Mouse (Mus musculus) heart, embryonic 13.5 days (tissue): ENCODE measurements at regions not wholly inside any gene's neighbourhood (a gene's known extent, or its start where the extent isn't known, plus 50 kb on each side); places are given as distances from the start of the nearest gene placed in this dataset.

Experiments
- ATAC-seq: fragments of 200-750 bp; cut with Nextera tagmentation; 2 replicates; pipeline ENCODE4 v1.8.0; 2017; ENCODE audit warnings: moderate TSS enrichment; ENCODE audit not compliant: insufficient number of reproducible peaks, low FRiP score, low TSS enrichment; ENCODE audit errors: extremely low read depth
- H3K27ac ChIP-seq: fragments of 300-500 bp; sonication (generic); replicated peaks from 2 replicates; pipeline ENCODE4 v1.5.1; 2015; ENCODE audit warnings: moderate library complexity, mild to moderate bottlenecking, inconsistent platforms
- H3K27me3 ChIP-seq: fragments of 300-500 bp; sonication (generic); replicated peaks from 2 replicates; pipeline ENCODE4 v1.6.1; 2015; ENCODE audit warnings: mild to moderate bottlenecking, inconsistent platforms
- H3K36me3 ChIP-seq: fragments of 300-500 bp; sonication (generic); 2 replicates; pipeline ENCODE4 v1.6.1; 2015; ENCODE audit warnings: mild to moderate bottlenecking, inconsistent platforms
- H3K4me1 ChIP-seq: fragments of 300-500 bp; sonication (generic); 2 replicates; pipeline ENCODE4 v1.6.1; 2015; ENCODE audit warnings: inconsistent platforms
- H3K4me2 ChIP-seq: fragments of 300-500 bp; sonication (generic); 2 replicates; pipeline ENCODE4 v1.6.1; 2015; ENCODE audit warnings: inconsistent platforms, mild to moderate bottlenecking, moderate library complexity
- H3K4me3 ChIP-seq: fragments of 300-500 bp; sonication (generic); 2 replicates; pipeline ENCODE4 v1.5.1; 2015; ENCODE audit warnings: moderate library complexity, mild to moderate bottlenecking, inconsistent platforms
- H3K9ac ChIP-seq: fragments of 300-500 bp; sonication (generic); 2 replicates; pipeline ENCODE4 v1.6.1; 2015; ENCODE audit warnings: inconsistent platforms, mild to moderate bottlenecking, moderate library complexity
- H3K9me3 ChIP-seq: fragments of 300-500 bp; sonication (generic); 2 replicates; pipeline ENCODE4 v1.6.1; 2016; ENCODE audit warnings: inconsistent platforms
- WGBS: fragments of 180-500 bp; shearing (Covaris S2); methylation state at CpG from one replicate; pipeline ENCODE4 v1.1.7; 2015; ENCODE audit warnings: mixed read lengths; 5-methylcytosine and 5-hydroxymethylcytosine counted together

DNA sequence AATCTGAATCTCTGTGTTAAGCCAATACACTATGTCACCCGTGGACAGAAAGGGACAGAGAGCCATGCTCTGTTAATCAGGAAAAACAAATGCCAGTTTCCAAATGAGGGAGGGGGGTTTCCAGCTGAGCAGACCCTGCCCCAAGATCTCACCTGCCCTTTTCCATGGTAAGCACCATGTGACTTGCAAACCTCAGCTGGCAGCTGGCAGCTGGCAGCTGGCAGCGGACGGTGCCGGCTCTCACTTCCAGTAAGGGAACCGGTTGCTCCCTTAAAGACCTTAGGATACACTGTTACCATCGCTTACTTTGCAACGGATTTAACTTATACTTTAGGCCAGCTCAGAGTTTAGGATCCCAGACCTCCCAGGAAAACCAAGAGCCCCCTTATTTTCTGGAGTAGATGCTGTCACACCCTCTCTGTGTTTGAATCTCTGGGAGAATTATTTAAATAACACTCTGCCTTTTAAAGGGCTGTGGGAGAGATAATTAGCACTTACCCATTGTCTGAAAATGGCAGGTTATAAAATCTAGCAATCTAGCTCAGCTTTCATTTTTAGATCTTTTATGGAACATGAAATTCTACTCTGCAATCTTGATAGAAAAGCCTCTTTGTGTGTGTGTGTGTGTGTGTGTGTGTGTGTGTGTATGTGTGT lies 131.7 kb downstream of the Drd1 start:
- no peak for ATAC-seq
- no peaks in the 10 kb centered on the region for H3K27me3 ChIP-seq
- H3K4me3 ChIP-seq, result no peak overlapping the region
- H3K36me3 ChIP-seq, result no peaks in the 10 kb centered on the region
- no peak overlapping the region for H3K4me2 ChIP-seq
- no peak overlapping the region for H3K27ac ChIP-seq
- WGBS, result 70% methylated on average over 7 of the region's 7 CpGs
- H3K4me1 ChIP-seq, result peaks cover 36% of the 10 kb centered on the region
- no peaks in the 10 kb centered on the region for H3K9me3 ChIP-seq
- H3K9ac ChIP-seq, result no peak overlapping the region

DNA sequence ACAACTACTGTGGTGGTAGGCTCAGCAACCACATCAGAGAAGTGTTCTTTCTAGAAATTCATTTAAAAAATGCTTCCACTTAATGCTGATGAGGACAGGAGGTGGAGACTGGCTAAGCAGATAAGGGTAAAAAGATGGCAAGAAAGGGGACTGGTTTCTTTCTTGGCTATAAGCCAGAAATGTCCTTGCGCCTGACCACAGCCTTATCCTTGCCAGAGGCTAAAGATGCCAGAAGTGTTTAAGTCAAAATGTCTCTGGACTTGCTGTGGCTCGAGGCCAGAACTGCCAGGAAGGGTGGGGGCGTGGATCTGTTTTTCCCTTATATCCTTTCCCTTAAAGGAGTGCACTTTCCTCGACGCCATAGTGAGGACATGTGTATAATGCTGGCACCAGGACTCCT lies 133.7 kb downstream of the Drd1 start:
- no peaks in the 10 kb centered on the region for H3K27me3 ChIP-seq
- H3K36me3 ChIP-seq, result no peaks in the 10 kb centered on the region
- no peak overlapping the region for H3K9ac ChIP-seq
- H3K4me2 ChIP-seq, result no peak overlapping the region
- H3K4me3 ChIP-seq, result no peak overlapping the region
- no peak for ATAC-seq
- H3K27ac ChIP-seq, result peak overlapping the region; percentile 24; the same call in 1 of the 2 replicates
- H3K9me3 ChIP-seq, result no peaks in the 10 kb centered on the region
- peaks cover 36% of the 10 kb centered on the region for H3K4me1 ChIP-seq
- WGBS, result 31% methylated on average over 5 of the region's 5 CpGs

DNA sequence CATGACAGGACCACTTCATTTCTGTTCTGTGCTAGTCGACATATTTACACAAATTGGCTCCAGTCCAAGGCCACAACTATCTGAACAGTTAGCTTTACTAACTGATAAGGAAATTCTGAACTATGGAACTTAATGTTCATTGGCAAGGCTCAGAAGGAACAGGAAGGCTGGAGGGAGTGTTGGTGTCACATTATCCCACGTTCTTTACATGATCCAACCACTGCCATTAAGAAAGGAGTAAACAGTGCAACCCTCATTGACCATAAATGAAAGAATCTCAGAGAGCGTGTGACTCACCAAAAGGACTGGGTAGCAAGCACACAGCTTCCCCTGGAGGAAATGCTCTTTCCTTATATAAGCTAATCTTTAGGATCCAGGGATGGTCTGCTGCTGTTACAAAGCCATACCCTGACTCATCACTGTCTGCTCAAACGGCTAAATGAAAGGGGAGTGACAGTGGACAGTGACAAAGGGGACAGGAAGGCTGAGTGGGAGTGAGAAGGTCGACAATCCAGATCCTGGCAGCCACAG lies 135.6 kb downstream of the Drd1 start:
- H3K4me3 ChIP-seq, result no peak overlapping the region
- ATAC-seq, result no peak
- WGBS, result 20% methylated on average over 5 of the region's 5 CpGs
- H3K27me3 ChIP-seq, result no peaks in the 10 kb centered on the region
- peak overlapping the region; percentile 70 for H3K27ac ChIP-seq
- no peaks in the 10 kb centered on the region for H3K36me3 ChIP-seq
- H3K9me3 ChIP-seq, result no peaks in the 10 kb centered on the region
- H3K4me1 ChIP-seq, result peaks cover 39% of the 10 kb centered on the region
- H3K4me2 ChIP-seq, result no peak overlapping the region
- no peak overlapping the region for H3K9ac ChIP-seq

DNA sequence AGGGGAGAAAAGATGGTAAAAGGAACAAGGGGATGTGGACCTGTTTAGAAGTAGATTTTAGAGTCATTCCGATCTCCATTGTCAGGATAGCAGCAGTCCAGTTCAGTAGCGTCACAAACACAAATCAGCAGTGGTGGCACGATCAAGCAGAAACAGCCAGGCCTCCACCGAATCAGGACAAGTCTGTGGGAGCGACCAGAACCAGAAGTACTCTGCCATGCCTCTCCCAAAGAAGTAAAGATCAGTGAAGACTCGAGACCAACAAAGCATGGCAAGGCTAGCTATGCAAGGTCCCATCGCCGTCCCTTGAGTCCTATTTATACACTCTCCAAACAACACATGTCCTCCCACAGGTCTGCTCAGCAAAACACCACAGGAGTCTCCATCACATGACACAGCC lies 140.0 kb downstream of the Drd1 start:
- no peaks in the 10 kb centered on the region for H3K9me3 ChIP-seq
- 63% methylated on average over 8 of the region's 8 CpGs for WGBS
- no peak overlapping the region for H3K27ac ChIP-seq

DNA sequence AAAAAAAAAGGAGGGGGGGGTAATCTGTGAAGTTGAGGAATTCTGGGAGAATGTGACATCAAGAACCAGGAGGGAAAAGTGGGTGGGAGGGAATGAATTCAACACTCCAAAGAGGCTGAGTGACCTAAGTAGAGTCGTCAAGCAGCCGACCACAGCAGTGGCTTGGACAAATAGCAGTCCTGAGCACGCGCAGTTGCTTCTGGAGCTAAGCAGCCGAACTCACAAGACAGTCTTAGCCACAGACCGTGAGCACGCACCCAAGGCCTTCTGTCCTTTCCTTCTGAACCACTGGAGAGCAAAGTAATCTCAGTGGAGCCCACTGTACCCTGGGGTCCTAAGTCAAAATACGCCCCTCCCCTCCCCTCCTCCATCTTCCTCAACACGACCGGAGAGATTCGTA lies 141.1 kb downstream of the Drd1 start:
- Histone ChIP-seq H3K4me2 (no peak overlapping the region), H3K27me3 (no peaks in the 10 kb centered on the region), H3K9me3 (no peaks in the 10 kb centered on the region), H3K27ac (no peak overlapping the region), H3K9ac (no peak overlapping the region), H3K36me3 (no peaks in the 10 kb centered on the region), H3K4me3 (no peak overlapping the region), H3K4me1 (peaks cover 29% of the 10 kb centered on the region)
- ATAC-seq, result no peak
- WGBS, result 69% methylated on average over 11 of the region's 11 CpGs

More for the DNA sequence above, 140.0 kb downstream of the Drd1 start:
- Histone ChIP-seq H3K4me2 (no peak overlapping the region), H3K27me3 (no peaks in the 10 kb centered on the region), H3K9ac (no peak overlapping the region), H3K4me1 (peaks cover 39% of the 10 kb centered on the region), H3K4me3 (no peak overlapping the region), H3K36me3 (no peaks in the 10 kb centered on the region)
- no peak for ATAC-seq

DNA sequence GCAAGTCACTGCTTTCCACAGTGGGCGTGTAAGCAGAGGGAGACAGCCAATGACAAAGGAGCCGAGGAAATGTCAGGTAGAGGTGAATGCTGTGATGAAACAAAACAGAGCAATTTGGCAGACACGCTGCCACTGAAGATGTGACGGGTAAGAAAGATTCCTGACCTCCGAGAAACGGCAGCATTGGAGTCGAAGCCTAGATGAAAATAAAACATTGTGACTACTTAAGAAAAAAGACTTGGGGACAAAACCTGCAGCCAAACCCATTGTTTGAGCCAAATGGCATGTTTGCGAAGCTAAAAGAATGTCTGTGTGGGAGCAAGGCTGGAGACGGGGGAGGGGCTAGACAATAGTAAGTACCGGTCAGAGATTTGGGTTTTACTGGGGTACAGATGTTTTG lies 142.0 kb downstream of the Drd1 start:
- no peak overlapping the region for H3K4me2 ChIP-seq

DNA sequence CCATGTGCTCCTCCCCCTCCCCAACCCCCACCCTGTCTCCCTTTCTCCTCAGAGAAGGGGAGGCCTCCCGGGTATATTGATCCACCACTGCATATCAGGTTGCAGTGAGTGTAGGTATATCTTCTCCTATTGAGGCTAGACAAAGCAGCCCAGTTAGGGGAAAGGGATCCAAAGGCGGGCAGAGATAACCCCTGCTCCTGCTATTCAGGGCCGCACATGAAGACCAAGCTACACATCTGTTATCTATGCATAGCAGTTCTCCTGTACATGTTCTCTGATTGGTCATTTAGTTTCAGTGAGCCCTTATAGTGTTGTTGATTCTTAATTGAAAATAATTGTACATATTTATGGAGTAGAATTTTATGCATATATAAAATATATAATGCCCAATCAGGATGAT lies 143.7 kb downstream of the Drd1 start:
- H3K4me3 ChIP-seq, result no peak overlapping the region
- no peaks in the 10 kb centered on the region for H3K9me3 ChIP-seq
- 18% methylated on average over 3 of the region's 3 CpGs for WGBS
- no peaks in the 10 kb centered on the region for H3K27me3 ChIP-seq
- ATAC-seq, result no peak
- no peak overlapping the region for H3K4me2 ChIP-seq
- peaks cover 24% of the 10 kb centered on the region for H3K4me1 ChIP-seq
- H3K36me3 ChIP-seq, result no peaks in the 10 kb centered on the region
- no peak overlapping the region for H3K27ac ChIP-seq
- no peak overlapping the region for H3K9ac ChIP-seq

More for the DNA sequence above, 142.0 kb downstream of the Drd1 start:
- no peak for ATAC-seq
- Histone ChIP-seq H3K9me3 (no peaks in the 10 kb centered on the region), H3K36me3 (no peaks in the 10 kb centered on the region), H3K27ac (no peak overlapping the region), H3K27me3 (no peaks in the 10 kb centered on the region), H3K4me1 (peaks cover 24% of the 10 kb centered on the region), H3K9ac (no peak overlapping the region), H3K4me3 (no peak overlapping the region)
- WGBS, result 47% methylated on average over 10 of the region's 10 CpGs

DNA sequence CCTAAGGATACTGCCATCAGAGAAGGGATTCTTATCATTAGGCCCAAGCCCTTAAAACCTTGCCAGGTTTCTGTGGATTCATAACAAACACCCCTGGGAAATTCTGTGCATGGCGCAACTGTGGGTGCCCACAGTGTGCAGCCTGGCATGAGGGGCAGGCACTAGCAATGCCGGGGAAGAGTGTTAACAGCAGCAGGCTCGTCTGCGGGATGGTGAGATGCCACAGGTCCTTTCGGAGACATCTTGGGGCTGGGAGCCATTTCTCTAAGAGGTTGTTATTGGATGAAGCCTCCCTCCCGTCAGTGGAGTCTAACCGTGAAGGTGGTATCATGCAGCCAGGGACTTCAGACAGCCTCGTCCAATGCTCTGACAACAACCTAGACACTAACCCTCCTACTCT lies 144.2 kb downstream of the Drd1 start:
- Histone ChIP-seq H3K36me3 (no peaks in the 10 kb centered on the region), H3K27ac (no peak overlapping the region), H3K9ac (no peak overlapping the region), H3K4me1 (peaks cover 24% of the 10 kb centered on the region), H3K27me3 (no peaks in the 10 kb centered on the region), H3K4me3 (no peak overlapping the region), H3K4me2 (no peak overlapping the region), H3K9me3 (no peaks in the 10 kb centered on the region)
- ATAC-seq, result no peak
- WGBS, result 70% methylated on average over 8 of the region's 8 CpGs

DNA sequence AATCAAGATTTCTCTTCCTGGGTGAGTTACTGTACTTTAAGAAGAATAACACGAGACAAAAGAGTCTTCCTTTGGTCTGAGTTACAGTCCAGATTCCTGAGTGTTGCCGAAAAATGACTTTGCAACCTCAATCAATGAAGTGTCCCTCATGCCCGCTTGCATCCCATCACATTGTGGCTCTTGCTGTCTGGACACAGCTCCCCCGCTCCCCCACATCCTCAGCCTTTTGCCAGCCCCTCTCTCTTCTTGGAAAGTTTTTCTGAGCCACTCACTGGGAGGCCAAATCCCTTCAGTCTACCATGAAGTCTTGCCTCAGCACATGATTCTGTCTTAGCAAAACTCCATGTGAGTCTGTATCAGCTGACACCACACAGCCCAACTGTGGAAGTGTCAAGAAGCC lies 145.3 kb downstream of the Drd1 start:
- H3K36me3 ChIP-seq, result no peaks in the 10 kb centered on the region
- no peaks in the 10 kb centered on the region for H3K27me3 ChIP-seq
- no peaks in the 10 kb centered on the region for H3K9me3 ChIP-seq
- H3K4me2 ChIP-seq, result no peak overlapping the region
- peaks cover 22% of the 10 kb centered on the region for H3K4me1 ChIP-seq
- no peak overlapping the region for H3K9ac ChIP-seq
- no peak for ATAC-seq
- no peak overlapping the region for H3K27ac ChIP-seq
- 73% methylated on average over 4 of the region's 4 CpGs for WGBS
- H3K4me3 ChIP-seq, result no peak overlapping the region

DNA sequence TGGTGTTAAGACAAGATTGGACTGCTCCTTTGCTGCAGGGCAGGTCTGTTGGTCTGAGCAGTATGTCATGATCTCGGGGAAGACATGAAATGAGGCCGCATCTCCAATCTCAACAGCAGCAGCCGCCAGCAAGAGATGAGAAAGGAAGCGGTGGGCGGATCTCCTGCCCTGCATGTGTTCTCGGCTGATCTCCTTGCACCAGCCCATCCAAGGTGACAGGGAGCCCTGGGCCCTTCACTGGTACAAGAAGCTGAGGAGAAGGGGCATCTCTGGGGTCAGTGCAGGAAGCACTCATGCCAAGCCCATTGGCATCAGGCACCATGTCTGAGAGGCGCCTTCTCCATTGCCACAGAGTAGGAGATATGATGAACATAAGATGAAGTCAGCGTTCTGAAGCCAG lies 151.0 kb downstream of the Drd1 start:
- H3K4me1 ChIP-seq, result peaks cover 28% of the 10 kb centered on the region
- no peak overlapping the region for H3K4me2 ChIP-seq
- H3K27me3 ChIP-seq, result no peaks in the 10 kb centered on the region
- no peaks in the 10 kb centered on the region for H3K36me3 ChIP-seq
- no peak overlapping the region for H3K9ac ChIP-seq
- 79% methylated on average over 8 of the region's 8 CpGs for WGBS
- H3K27ac ChIP-seq, result no peak overlapping the region
- H3K9me3 ChIP-seq, result no peaks in the 10 kb centered on the region
- ATAC-seq, result no peak
- H3K4me3 ChIP-seq, result no peak overlapping the region

DNA sequence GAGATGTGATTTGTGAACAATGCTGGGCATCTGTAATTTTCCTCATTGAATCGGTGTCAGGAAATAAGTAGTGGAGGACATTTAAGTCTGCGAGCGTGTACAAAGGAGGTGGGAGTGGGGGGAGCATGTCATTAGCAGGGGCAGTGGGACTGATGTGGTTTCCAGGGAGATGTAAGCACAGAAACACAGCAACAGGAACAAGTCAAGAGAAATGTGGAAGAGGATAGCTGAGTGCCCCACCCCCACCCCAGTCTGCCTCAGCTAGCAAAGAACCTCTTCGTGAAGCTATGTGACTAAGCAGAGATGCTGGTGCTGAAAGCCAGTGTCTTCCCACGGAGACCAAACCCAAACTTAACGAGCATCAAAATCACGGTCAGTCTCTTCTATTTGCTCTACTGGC lies 151.9 kb downstream of the Drd1 start:
- Histone ChIP-seq H3K9me3 (no peaks in the 10 kb centered on the region), H3K9ac (no peak overlapping the region), H3K4me1 (peaks cover 34% of the 10 kb centered on the region), H3K27me3 (no peaks in the 10 kb centered on the region), H3K27ac (peak overlapping the region; percentile 13; the same call in 1 of the 2 replicates), H3K36me3 (no peaks in the 10 kb centered on the region), H3K4me2 (no peak overlapping the region), H3K4me3 (no peak overlapping the region)
- WGBS, result 40% methylated on average over 7 of the region's 7 CpGs
- no peak for ATAC-seq

DNA sequence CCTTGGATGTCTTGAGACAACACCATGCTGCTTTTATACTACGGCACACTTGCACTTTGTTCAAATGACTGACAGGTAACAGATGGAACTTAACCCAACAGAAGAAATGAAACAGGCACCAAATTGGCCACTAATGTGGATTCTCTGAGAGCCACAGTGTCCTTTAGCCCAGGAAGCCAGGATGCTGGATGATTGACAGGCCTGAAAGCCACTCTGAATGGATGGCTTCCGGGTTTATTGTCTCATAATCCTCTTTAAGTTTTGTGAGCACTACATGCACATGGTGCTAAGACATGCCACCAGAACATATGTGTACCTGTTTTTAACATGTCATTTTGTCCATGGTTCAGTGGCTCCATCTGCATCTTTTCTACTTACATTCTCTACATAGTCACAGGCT lies 152.7 kb downstream of the Drd1 start:
- Histone ChIP-seq H3K36me3 (no peaks in the 10 kb centered on the region), H3K4me3 (no peak overlapping the region), H3K9ac (no peak overlapping the region), H3K27ac (0 out of 2 replicates have a peak overlapping the region, but pooled peaks have one; percentile 13), H3K27me3 (no peaks in the 10 kb centered on the region), H3K9me3 (0 out of 2 replicates have a peak, but pooled peaks cover under 1% of the 10 kb centered on the region), H3K4me2 (no peak overlapping the region), H3K4me1 (peaks cover 35% of the 10 kb centered on the region)
- no peak for ATAC-seq
- WGBS, result 81% methylated on average over 2 of the region's 2 CpGs
